Mouse (Mus musculus): Measurements from ENCODE around the gene Rundc1. TPM values are rescaled to one million over a fixed set of nuclear protein-coding genes. Genes with fewer than 3 reads are reported as not detected.
"Not testable (repeated sequence)": the region's sequence is repeated elsewhere in the genome, so short reads cannot be mapped to it uniquely, and the experiment has no call there.

Gene Rundc1
- 14.7 and 21.2 TPM in 2 replicates for polyA plus RNA-seq (2014; fragmentation: Nextera tagmentation; extraction: Ambion mirVana)

- peaks cover 22% of the 10 kb centered on the region for H3K4me1 ChIP-seq (ENCODE audit: control insufficient read depth, insufficient read depth, low read length)
- H3K27ac ChIP-seq (ENCODE audit: low read depth, low read length), result peak within 1 kb of the TSS; percentile 75
- H3K9me3 ChIP-seq (replicated peaks; ENCODE audit: control insufficient read depth, low read length), result no peaks in the 10 kb centered on the region
- under 1% methylated on average over 69 of the region's 81 CpGs for WGBS
- H3K9ac ChIP-seq (ENCODE audit: low read length), result peak within 1 kb of the TSS; percentile 84
- peak within 1 kb of the TSS; percentile 89 for H3K4me2 ChIP-seq (ENCODE audit: low read length)
- H3K36me3 ChIP-seq (ENCODE audit: control insufficient read depth, insufficient read depth, low read length), result peaks cover 11% of the 10 kb centered on the region
- ATAC-seq (peak; percentile 96), DNase-seq (ENCODE audit: low spot score) (peak; percentile 98)
- no peaks in the 10 kb centered on the region for H3K27me3 ChIP-seq (replicated peaks; ENCODE audit: control insufficient read depth, insufficient read depth, low read length)
- H3K4me3 ChIP-seq (ENCODE audit: low read depth, low read length), result peak within 1 kb of the TSS; percentile 94
These were observed at the start of gene Rundc1, which contains the start of gene Ptges3l for GRCm38 (mm10) chr11:101424925-101425813. Rundc1 (plus strand) TSS chr11:101425085. Ptges3l (minus strand) TSS chr11:101425333.

- not testable (repeated sequence) for DNase-seq (ENCODE audit: low spot score); H3K9me3 ChIP-seq (replicated peaks; ENCODE audit: control insufficient read depth, low read length); H3K4me1 ChIP-seq (ENCODE audit: control insufficient read depth, insufficient read depth, low read length); H3K4me2 ChIP-seq (ENCODE audit: low read length); H3K4me3 ChIP-seq (ENCODE audit: low read depth, low read length); H3K36me3 ChIP-seq (ENCODE audit: control insufficient read depth, insufficient read depth, low read length); H3K9ac ChIP-seq (ENCODE audit: low read length); H3K27me3 ChIP-seq (replicated peaks; ENCODE audit: control insufficient read depth, insufficient read depth, low read length); H3K27ac ChIP-seq (ENCODE audit: low read depth, low read length); ATAC-seq
- 98% methylated on average over 8 of the region's 8 CpGs for WGBS
These were observed 46.7 kb upstream of the Rundc1 start for GRCm38 (mm10) chr11:101378196-101378595.

DNA sequence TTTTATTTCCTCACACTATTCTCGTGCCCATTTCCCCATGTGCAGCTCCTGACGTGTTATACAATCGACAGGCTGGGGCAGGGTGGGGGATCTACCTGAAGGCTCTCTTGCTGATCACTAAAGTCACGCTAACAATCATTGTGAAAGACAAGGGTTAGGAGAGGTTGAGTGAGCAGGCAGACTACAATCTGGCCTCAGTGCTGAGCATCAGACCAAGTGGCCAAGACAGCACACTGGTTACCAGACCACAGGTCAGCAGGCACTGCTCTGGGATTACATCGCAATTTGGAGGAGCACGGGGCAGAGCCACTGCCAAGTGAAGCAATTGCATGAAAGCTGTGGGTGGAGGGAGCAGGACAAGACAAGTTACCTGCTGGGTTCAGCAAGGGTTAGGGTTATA lies 46.0 kb upstream of the Rundc1 start:
- no peak for DNase-seq (ENCODE audit: low spot score)
- ATAC-seq, result no peak
- Histone ChIP-seq H3K4me2 (ENCODE audit: low read length) (no peak overlapping the region), H3K36me3 (ENCODE audit: control insufficient read depth, insufficient read depth, low read length) (no peaks in the 10 kb centered on the region), H3K27ac (ENCODE audit: low read depth, low read length) (no peak overlapping the region), H3K9me3 (replicated peaks; ENCODE audit: control insufficient read depth, low read length) (no peaks in the 10 kb centered on the region), H3K4me3 (ENCODE audit: low read depth, low read length) (no peak overlapping the region), H3K27me3 (replicated peaks; ENCODE audit: control insufficient read depth, insufficient read depth, low read length) (no peaks in the 10 kb centered on the region), H3K9ac (ENCODE audit: low read length) (no peak overlapping the region), H3K4me1 (ENCODE audit: control insufficient read depth, insufficient read depth, low read length) (no peaks in the 10 kb centered on the region)
- 83% methylated on average over 6 of the region's 6 CpGs for WGBS

DNA sequence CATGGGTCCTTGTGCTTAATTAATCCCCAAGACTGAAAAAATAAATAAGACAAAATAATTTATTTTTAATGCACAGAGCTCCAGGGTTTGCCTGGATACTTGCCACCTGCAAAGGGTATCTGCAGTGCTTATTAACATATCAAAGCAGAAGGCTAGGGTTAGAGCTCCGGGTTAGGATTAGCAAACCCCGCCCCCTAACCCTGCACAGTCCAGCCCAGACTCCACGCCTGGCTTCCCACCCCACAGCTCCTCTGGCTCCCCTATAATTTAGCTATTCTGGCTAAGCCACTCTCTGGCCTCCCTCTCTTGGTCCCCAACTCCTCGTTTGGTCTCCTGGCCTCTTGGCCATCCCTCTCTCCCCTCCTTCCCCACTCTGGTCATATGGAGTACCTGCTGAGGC lies 43.1 kb upstream of the Rundc1 start:
- DNase-seq (ENCODE audit: low spot score) (peak; percentile 1), ATAC-seq (no peak)
- WGBS, result 9% methylated on average over 4 of the region's 4 CpGs
- H3K4me1 ChIP-seq (ENCODE audit: control insufficient read depth, insufficient read depth, low read length), result no peaks in the 10 kb centered on the region
- no peaks in the 10 kb centered on the region for H3K36me3 ChIP-seq (ENCODE audit: control insufficient read depth, insufficient read depth, low read length)
- H3K9ac ChIP-seq (ENCODE audit: low read length), result no peak overlapping the region
- no peak overlapping the region for H3K4me3 ChIP-seq (ENCODE audit: low read depth, low read length)
- H3K4me2 ChIP-seq (ENCODE audit: low read length), result no peak overlapping the region
- no peaks in the 10 kb centered on the region for H3K27me3 ChIP-seq (replicated peaks; ENCODE audit: control insufficient read depth, insufficient read depth, low read length)
- H3K9me3 ChIP-seq (replicated peaks; ENCODE audit: control insufficient read depth, low read length), result no peaks in the 10 kb centered on the region
- H3K27ac ChIP-seq (ENCODE audit: low read depth, low read length), result no peak overlapping the region

DNA sequence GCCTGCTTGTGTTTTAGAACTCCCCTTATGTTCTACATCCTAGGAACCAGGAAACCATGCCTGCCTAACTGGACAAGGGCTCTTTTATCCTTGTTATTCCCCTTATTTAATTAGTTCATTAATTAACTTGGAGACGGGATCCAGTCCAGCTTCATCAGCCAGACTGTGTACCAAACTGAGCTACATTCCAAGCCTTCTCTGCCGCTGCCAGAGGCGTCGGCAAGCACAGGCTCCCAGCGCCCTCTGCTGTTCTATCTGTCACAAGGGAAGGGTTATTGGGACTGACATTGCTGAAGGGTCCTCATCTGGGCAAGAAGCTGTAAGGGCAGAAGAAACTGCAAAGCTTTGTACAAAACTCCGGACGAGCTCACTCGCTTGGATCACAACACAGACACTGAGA lies 29.8 kb upstream of the Rundc1 start:
- WGBS, result 4% methylated on average over 8 of the region's 8 CpGs
- H3K36me3 ChIP-seq (ENCODE audit: control insufficient read depth, insufficient read depth, low read length), result no peaks in the 10 kb centered on the region
- H3K27me3 ChIP-seq (replicated peaks; ENCODE audit: control insufficient read depth, insufficient read depth, low read length), result no peaks in the 10 kb centered on the region
- H3K9me3 ChIP-seq (replicated peaks; ENCODE audit: control insufficient read depth, low read length), result no peaks in the 10 kb centered on the region
- H3K9ac ChIP-seq (ENCODE audit: low read length), result 0 out of 2 replicates have a peak overlapping the region, but pooled peaks have one; percentile 1
- no peak overlapping the region for H3K4me3 ChIP-seq (ENCODE audit: low read depth, low read length)
- no peaks in the 10 kb centered on the region for H3K4me1 ChIP-seq (ENCODE audit: control insufficient read depth, insufficient read depth, low read length)
- H3K4me2 ChIP-seq (ENCODE audit: low read length), result no peak overlapping the region
- peak; percentile 92 for DNase-seq (ENCODE audit: low spot score)
- no peak overlapping the region for H3K27ac ChIP-seq (ENCODE audit: low read depth, low read length)
- ATAC-seq, result peak; percentile 62; the same call in 1 of the 2 replicates

DNA sequence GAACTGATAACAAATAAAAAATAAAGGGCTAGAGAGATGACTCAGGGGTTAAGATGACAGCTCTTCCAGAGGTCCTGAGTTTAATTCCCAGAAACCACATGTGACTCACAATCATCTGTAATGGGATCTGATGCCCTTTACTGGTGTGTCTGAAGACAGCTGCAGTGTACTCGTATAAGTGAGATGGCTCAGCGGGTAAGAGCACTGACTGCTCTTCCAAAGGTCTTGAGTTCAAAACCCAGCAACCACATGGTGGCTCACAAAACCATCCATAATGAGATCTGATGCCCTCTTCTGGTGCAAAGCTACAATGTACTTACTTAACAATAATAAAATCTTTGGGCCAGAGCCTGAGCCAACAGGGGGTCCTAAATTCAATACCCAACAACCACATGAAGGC lies 9.6 kb upstream of the Rundc1 start:
- H3K4me2 ChIP-seq (ENCODE audit: low read length), result no peak overlapping the region
- ATAC-seq, result no peak
- no peaks in the 10 kb centered on the region for H3K27me3 ChIP-seq (replicated peaks; ENCODE audit: control insufficient read depth, insufficient read depth, low read length)
- 89% methylated on average over 2 of the region's 2 CpGs for WGBS
- no peaks in the 10 kb centered on the region for H3K9me3 ChIP-seq (replicated peaks; ENCODE audit: control insufficient read depth, low read length)
- H3K27ac ChIP-seq (ENCODE audit: low read depth, low read length), result no peak overlapping the region
- H3K4me1 ChIP-seq (ENCODE audit: control insufficient read depth, insufficient read depth, low read length), result peaks cover 3% of the 10 kb centered on the region; the same call in 1 of the 2 replicates
- no peak overlapping the region for H3K9ac ChIP-seq (ENCODE audit: low read length)
- H3K36me3 ChIP-seq (ENCODE audit: control insufficient read depth, insufficient read depth, low read length), result peaks cover 29% of the 10 kb centered on the region
- H3K4me3 ChIP-seq (ENCODE audit: low read depth, low read length), result no peak overlapping the region
- DNase-seq (ENCODE audit: low spot score), result no peak

- Histone ChIP-seq H3K4me1 (ENCODE audit: control insufficient read depth, insufficient read depth, low read length) (peaks cover 3% of the 10 kb centered on the region; the same call in 1 of the 2 replicates), H3K9ac (ENCODE audit: low read length) (peak overlapping the region; percentile 85), H3K4me2 (ENCODE audit: low read length) (peak overlapping the region; percentile 89), H3K9me3 (replicated peaks; ENCODE audit: control insufficient read depth, low read length) (no peaks in the 10 kb centered on the region), H3K27me3 (replicated peaks; ENCODE audit: control insufficient read depth, insufficient read depth, low read length) (no peaks in the 10 kb centered on the region), H3K36me3 (ENCODE audit: control insufficient read depth, insufficient read depth, low read length) (peaks cover 16% of the 10 kb centered on the region), H3K4me3 (ENCODE audit: low read depth, low read length) (peak overlapping the region; percentile 78), H3K27ac (ENCODE audit: low read depth, low read length) (peak overlapping the region; percentile 81)
- 2% methylated on average over 11 of the region's 11 CpGs for WGBS
- DNase-seq (ENCODE audit: low spot score) (peak; percentile 22), ATAC-seq (peak; percentile 61)
These were observed 8.3 kb upstream of the Rundc1 start for GRCm38 (mm10) chr11:101416433-101417100.

- Histone ChIP-seq H3K9ac (ENCODE audit: low read length) (peak within 1 kb of the TSS; percentile 85), H3K4me3 (ENCODE audit: low read depth, low read length) (peak within 1 kb of the TSS; percentile 78), H3K9me3 (replicated peaks; ENCODE audit: control insufficient read depth, low read length) (no peaks in the 10 kb centered on the region), H3K4me1 (ENCODE audit: control insufficient read depth, insufficient read depth, low read length) (peaks cover 3% of the 10 kb centered on the region; the same call in 1 of the 2 replicates), H3K27ac (ENCODE audit: low read depth, low read length) (peak within 1 kb of the TSS; percentile 81), H3K36me3 (ENCODE audit: control insufficient read depth, insufficient read depth, low read length) (peaks cover 10% of the 10 kb centered on the region), H3K4me2 (ENCODE audit: low read length) (peak within 1 kb of the TSS; percentile 89), H3K27me3 (replicated peaks; ENCODE audit: control insufficient read depth, insufficient read depth, low read length) (no peaks in the 10 kb centered on the region)
- DNase-seq (ENCODE audit: low spot score) (peak; percentile 89), ATAC-seq (peak; percentile 85)
- under 1% methylated on average over 45 of the region's 45 CpGs for WGBS
These were observed 7.6 kb upstream of the Rundc1 start, which contains the start of gene Aarsd1 for GRCm38 (mm10) chr11:101417101-101417855. Aarsd1 (minus strand) TSS chr11:101417615.
